Mouse (Mus musculus) thymus, adult 2 months (tissue): Measurements from ENCODE around the gene Rps6kb1.

ENCODE experiments used
- CTCF ChIP-seq: fragments of 200-500 bp; IDR thresholded peaks from 2 replicates; pipeline ENCODE4 v1.5.1; 2012; ENCODE audit warnings: mild to moderate bottlenecking, control low read depth, low read length, moderate library complexity, borderline replicate concordance; ENCODE audit not compliant: control insufficient read depth, poor library complexity, insufficient read depth; ENCODE audit errors: extremely low read depth
- POLR2A ChIP-seq: fragments of 200-500 bp; IDR thresholded peaks from 2 replicates; pipeline ENCODE4 v1.6.1; 2012; ENCODE audit warnings: mild to moderate bottlenecking, low read length, control low read depth, moderate library complexity; ENCODE audit not compliant: control insufficient read depth, poor library complexity, insufficient read depth; ENCODE audit errors: extremely low read depth

GRCm38 (mm10) chr11:86583990-86584897 lies 39.6 kb upstream of the Rps6kb1 start:
- no peak for TF ChIP-seq POLR2A
- no peak for TF ChIP-seq CTCF
